Mouse (Mus musculus): ENCODE measurements around the gene Tmtc2.

DNA sequence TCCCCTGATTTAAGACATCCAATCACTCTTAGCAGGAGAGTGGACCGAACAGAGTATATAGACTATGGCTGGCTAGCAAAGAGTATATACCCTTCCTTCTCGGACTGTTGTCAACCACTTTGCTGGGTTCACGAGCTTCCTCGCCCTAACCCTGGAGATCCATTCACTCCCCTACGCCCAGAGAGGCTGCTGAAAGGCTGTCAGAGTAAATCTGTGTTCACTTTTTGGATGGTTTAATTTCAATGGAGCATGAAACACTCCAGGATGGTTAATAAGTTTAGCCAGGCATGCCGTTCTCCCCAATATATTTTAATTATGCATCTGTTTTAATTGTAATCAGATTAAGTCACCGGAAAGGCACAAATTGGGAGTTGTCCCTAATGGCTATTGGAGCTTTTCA lies 1.9 kb downstream of the Tmtc2 start:
- TF ChIP-seq CTCF (IDR thresholded peaks at IDR 0.05; ENCODE audit: low read depth) (no peak), EP300 (optimal IDR thresholded peaks at IDR 0.05) (no peak)

Data from stomach, postnatal 0 days (tissue).